Mouse (Mus musculus): ENCODE measurements at regions not wholly inside any gene's neighbourhood (a gene's known extent, or its start where the extent isn't known, plus 50 kb on each side); places are given as distances from the start of the nearest gene placed in this dataset.

DNA sequence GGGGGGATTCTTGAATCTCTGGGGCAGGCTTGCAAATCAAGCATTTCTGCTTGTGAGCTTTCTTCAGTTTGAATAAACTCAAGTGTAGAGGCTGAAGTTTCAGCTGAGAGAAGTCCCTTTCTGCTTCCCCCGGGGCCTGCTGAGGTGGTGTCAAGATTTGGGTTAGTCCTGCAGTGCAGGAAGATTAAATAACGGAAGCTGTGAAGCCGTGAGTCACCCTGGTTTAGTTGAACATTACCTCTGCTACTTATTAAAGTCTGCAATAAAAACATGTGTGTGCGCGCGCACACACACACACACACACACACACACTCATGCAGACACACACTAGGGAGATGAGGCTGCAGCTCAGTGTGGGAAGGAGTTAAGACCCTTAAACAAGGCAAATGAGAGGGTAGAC is 556.7 kb downstream of the Rnf144a start:
- TF ChIP-seq POLR2A (IDR thresholded peaks at IDR 0.05; ENCODE audit: borderline replicate concordance, extremely low read depth, insufficient read depth, insufficient read length, poor library complexity, severe bottlenecking), result no peak
- no peak for TF ChIP-seq CTCF (IDR thresholded peaks at IDR 0.05; ENCODE audit: borderline replicate concordance, extremely low read depth, insufficient read depth, insufficient read length)
